Mouse (Mus musculus) spleen, postnatal 4 days (tissue): Measurements from ENCODE around the gene Bub1.

Experiments used
- DNase-seq, 2 experiments: peaks; one replicate each; pipeline ENCODE4 v3.0.0; 2022; ENCODE audit warnings: low spot score in 2 of 2

Bub1 gene

GRCm38 (mm10) chr2:127831401-127832102, at the start of gene Bub1:
Gene Bub1 (minus strand): TSS chr2:127831865.
- DNase-seq = peak; percentile 94 to 98

GRCm38 (mm10) chr2:127881063-127881462, 49.4 kb upstream of the Bub1 start:
- no peak for DNase-seq

- no peak for DNase-seq
Observed at GRCm38 (mm10) chr2:127864381-127864780, 32.7 kb upstream of the Bub1 start.

- no peak for DNase-seq
Observed at GRCm38 (mm10) chr2:127854332-127854991, 22.8 kb upstream of the Bub1 start.

GRCm38 (mm10) chr2:127850371-127850770, 18.7 kb upstream of the Bub1 start:
- DNase-seq = no peak

- no peak for DNase-seq
Observed at GRCm38 (mm10) chr2:127846571-127846970, 14.9 kb upstream of the Bub1 start.

GRCm38 (mm10) chr2:127846008-127846407, 14.3 kb upstream of the Bub1 start:
- DNase-seq = no peak

GRCm38 (mm10) chr2:127845346-127845982, 13.8 kb upstream of the Bub1 start:
- no peak for DNase-seq

- no peak for DNase-seq
Observed at GRCm38 (mm10) chr2:127842421-127842820, 10.8 kb upstream of the Bub1 start.

GRCm38 (mm10) chr2:127841402-127841801, 9.7 kb upstream of the Bub1 start:
- DNase-seq = no peak

GRCm38 (mm10) chr2:127839425-127839824, 7.8 kb upstream of the Bub1 start:
- no peak for DNase-seq

GRCm38 (mm10) chr2:127838576-127838975, 6.9 kb upstream of the Bub1 start, which contains the start of gene Acoxl:
Gene Acoxl (plus strand): TSS chr2:127838876.
- no peak for DNase-seq

- DNase-seq = no peak
Observed at GRCm38 (mm10) chr2:127832833-127833190, 1.1 kb upstream of the Bub1 start.

GRCm38 (mm10) chr2:127832103-127832832, 603 bp upstream of the Bub1 start:
- no peak for DNase-seq

- peak; percentile 80 to 87 for DNase-seq
Observed at GRCm38 (mm10) chr2:127791919-127792603, 39.6 kb downstream of the Bub1 start, which contains the start of gene Mtln. Gene Mtln (minus strand): TSS chr2:127792488.

GRCm38 (mm10) chr2:127789651-127790270, 41.9 kb downstream of the Bub1 start:
- DNase-seq = no peak

GRCm38 (mm10) chr2:127789138-127789537, 42.5 kb downstream of the Bub1 start:
- no peak for DNase-seq

- peak; percentile 82 to 91 for DNase-seq
Observed at GRCm38 (mm10) chr2:127788440-127789116, 43.1 kb downstream of the Bub1 start, which contains the start of gene Nphp1. Gene Nphp1 (minus strand): TSS chr2:127788897.

- no peak for DNase-seq
Observed at GRCm38 (mm10) chr2:127787226-127787625, 44.4 kb downstream of the Bub1 start.

GRCm38 (mm10) chr2:127778451-127778850, 53.2 kb downstream of the Bub1 start:
- DNase-seq = peak in 1 of 2 experiments; percentile 43
